Mouse (Mus musculus): ENCODE data around the gene Zfp217.

DNA sequence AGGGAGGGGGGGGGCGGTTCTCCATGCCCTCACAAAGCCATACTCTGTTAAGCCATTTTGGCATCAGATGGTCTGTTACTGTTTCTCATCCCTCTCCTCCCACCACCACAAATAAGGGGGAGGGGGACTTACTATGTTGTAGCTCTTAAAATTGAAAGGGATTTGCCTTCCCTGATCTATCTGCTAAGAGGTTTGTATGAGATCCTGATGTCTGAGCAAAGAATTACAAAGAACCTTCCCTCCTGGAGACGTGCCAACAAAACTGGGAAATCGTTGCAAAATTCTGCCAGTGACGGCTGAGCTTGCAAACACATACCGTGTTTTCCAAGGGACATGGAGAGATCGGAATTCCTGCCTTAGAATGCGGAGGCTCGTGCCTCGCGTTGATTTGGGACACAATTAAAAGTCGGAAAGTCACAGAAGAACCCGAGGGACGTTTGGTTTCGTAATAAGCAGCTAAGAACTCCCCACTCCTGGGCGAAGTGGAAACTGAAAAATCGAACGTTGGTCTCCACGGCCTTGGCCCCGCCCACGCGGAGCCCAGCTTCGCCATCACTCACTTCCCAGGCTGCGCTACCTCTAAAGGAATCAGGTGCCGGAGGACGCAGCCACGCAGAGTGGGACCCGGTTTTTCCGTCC, 14.7 kb downstream of the Zfp217 start:
- TF ChIP-seq POLR2A (IDR thresholded peaks at IDR 0.05; ENCODE audit: extremely low read depth, insufficient read depth, low read length) (no peak), CTCF (IDR thresholded peaks at IDR 0.05; ENCODE audit: extremely low read depth, insufficient read depth, low read length) (no peak)

Data from cortical plate, adult 2 months (tissue).